Mouse (Mus musculus): Measurements from ENCODE around the gene Gjb2.

Gjb2 gene

GRCm38 (mm10) chr14:57104106-57105023 is at the start of gene Gjb2:
TSS of gene Gjb2 (minus strand) at chr14:57104702.
- peak; percentile 59 for DNase-seq (ENCODE audit: low spot score)

- DNase-seq (ENCODE audit: low spot score): no peak
These were observed 41.2 kb upstream of the Gjb2 start for GRCm38 (mm10) chr14:57145741-57146140.

GRCm38 (mm10) chr14:57135265-57135664 is 30.8 kb upstream of the Gjb2 start:
- DNase-seq (ENCODE audit: low spot score): no peak

GRCm38 (mm10) chr14:57133161-57133661 is 28.7 kb upstream of the Gjb2 start, which contains the start of gene Gjb6:
TSS of gene Gjb6 (minus strand) at chr14:57133611.
- peak; percentile 22 for DNase-seq (ENCODE audit: low spot score)

GRCm38 (mm10) chr14:57127383-57127782 is 22.9 kb upstream of the Gjb2 start:
- no peak for DNase-seq (ENCODE audit: low spot score)

GRCm38 (mm10) chr14:57122295-57122694 is 17.8 kb upstream of the Gjb2 start:
- DNase-seq (ENCODE audit: low spot score): no peak

- peak; percentile 25 for DNase-seq (ENCODE audit: low spot score)
These were observed 11.5 kb upstream of the Gjb2 start, which contains the start of gene Gm4491 for GRCm38 (mm10) chr14:57115823-57116544. TSS of gene Gm4491 (minus strand) at chr14:57115883.

GRCm38 (mm10) chr14:57109194-57109593 is 4.7 kb upstream of the Gjb2 start:
- peak; percentile 87 for DNase-seq (ENCODE audit: low spot score)

GRCm38 (mm10) chr14:57107916-57108315 is 3.4 kb upstream of the Gjb2 start:
- no peak for DNase-seq (ENCODE audit: low spot score)

GRCm38 (mm10) chr14:57107091-57107490 is 2.6 kb upstream of the Gjb2 start:
- no peak for DNase-seq (ENCODE audit: low spot score)

GRCm38 (mm10) chr14:57105721-57106120 is 1.2 kb upstream of the Gjb2 start:
- no peak for DNase-seq (ENCODE audit: low spot score)

GRCm38 (mm10) chr14:57105111-57105510 is 609 bp upstream of the Gjb2 start:
- DNase-seq (ENCODE audit: low spot score): no peak

GRCm38 (mm10) chr14:57103711-57104105 is 794 bp downstream of the Gjb2 start:
- no peak for DNase-seq (ENCODE audit: low spot score)

GRCm38 (mm10) chr14:57103121-57103520 is 1.4 kb downstream of the Gjb2 start:
- no peak for DNase-seq (ENCODE audit: low spot score)

GRCm38 (mm10) chr14:57101623-57102022 is 2.9 kb downstream of the Gjb2 start:
- no peak for DNase-seq (ENCODE audit: low spot score)

GRCm38 (mm10) chr14:57095855-57096254 is 8.6 kb downstream of the Gjb2 start:
- no peak for DNase-seq (ENCODE audit: low spot score)

- peak; percentile 73 for DNase-seq (ENCODE audit: low spot score)
These were observed 11.5 kb downstream of the Gjb2 start for GRCm38 (mm10) chr14:57093029-57093428.

GRCm38 (mm10) chr14:57090001-57090400 is 14.5 kb downstream of the Gjb2 start:
- no peak for DNase-seq (ENCODE audit: low spot score)

- DNase-seq (ENCODE audit: low spot score): no peak
These were observed 15.4 kb downstream of the Gjb2 start for GRCm38 (mm10) chr14:57089107-57089506.

- DNase-seq (ENCODE audit: low spot score): no peak
These were observed 20.3 kb downstream of the Gjb2 start for GRCm38 (mm10) chr14:57084180-57084668.

GRCm38 (mm10) chr14:57082863-57083262 is 21.6 kb downstream of the Gjb2 start:
- no peak for DNase-seq (ENCODE audit: low spot score)

GRCm38 (mm10) chr14:57075537-57075936 is 29.0 kb downstream of the Gjb2 start:
- no peak for DNase-seq (ENCODE audit: low spot score)

All from retina, embryonic 14.5 days (tissue).